Mouse (Mus musculus) midbrain, embryonic 15.5 days (tissue): ENCODE results near the gene Bach2. TPM values are rescaled to one million over a fixed set of nuclear protein-coding genes. Genes with fewer than 3 reads are reported as not detected.

Experiments
- ATAC-seq: fragments of 200-750 bp; cut with Nextera tagmentation; replicated peaks from 2 replicates; pipeline ENCODE4 v1.8.0; 2017; ENCODE audit warnings: moderate TSS enrichment
- H3K27ac ChIP-seq: fragments of 300-500 bp; sonication (generic); 2 replicates; pipeline ENCODE4 v1.5.1; 2015; ENCODE audit warnings: mild to moderate bottlenecking, inconsistent platforms
- H3K27me3 ChIP-seq: fragments of 300-500 bp; sonication (generic); replicated peaks from 2 replicates; pipeline ENCODE4 v1.6.1; 2015; ENCODE audit warnings: inconsistent platforms
- H3K36me3 ChIP-seq: fragments of 300-500 bp; sonication (generic); replicated peaks from 2 replicates; pipeline ENCODE4 v1.6.1; 2015; ENCODE audit warnings: inconsistent platforms
- H3K4me1 ChIP-seq: fragments of 300-500 bp; sonication (generic); 2 replicates; pipeline ENCODE4 v1.6.1; 2015; ENCODE audit warnings: inconsistent platforms
- H3K4me2 ChIP-seq: fragments of 300-500 bp; sonication (generic); 2 replicates; pipeline ENCODE4 v1.6.1; 2015; ENCODE audit warnings: inconsistent platforms, mild to moderate bottlenecking, moderate library complexity
- H3K4me3 ChIP-seq: fragments of 300-500 bp; sonication (generic); 2 replicates; pipeline ENCODE4 v1.5.1; 2015; ENCODE audit warnings: mild to moderate bottlenecking, inconsistent platforms
- H3K9ac ChIP-seq: fragments of 300-500 bp; sonication (generic); 2 replicates; pipeline ENCODE4 v1.6.1; 2015; ENCODE audit warnings: mild to moderate bottlenecking, inconsistent platforms
- H3K9me3 ChIP-seq: fragments of 300-500 bp; sonication (generic); 2 replicates; pipeline ENCODE4 v1.6.1; 2016; ENCODE audit warnings: inconsistent platforms
- WGBS: fragments of 180-500 bp; shearing (Covaris S2); methylation state at CpG from one replicate; pipeline ENCODE4 v1.1.7; 2015; ENCODE audit warnings: mixed read lengths; 5-methylcytosine and 5-hydroxymethylcytosine counted together
- polyA plus RNA-seq: library from polyadenylated mRNA; unstranded; fragments of >200 nt; fragmentation: Nextera tagmentation; extraction: Ambion mirVana; gene quantifications from 2 replicates; pipeline ENCODE4 v1.2.1, GENCODE M21; 2015

Gene Bach2
- polyA plus RNA-seq, 1 experiment from 2014 or later: 22.3 TPM

GRCm38 (mm10) chr4:32421570-32421969 lies 183.0 kb downstream of the Bach2 start:
- Histone ChIP-seq H3K4me1 (peaks cover 6% of the 10 kb centered on the region), H3K27ac (no peak overlapping the region), H3K9me3 (no peaks in the 10 kb centered on the region), H3K4me2 (no peak overlapping the region), H3K4me3 (no peak overlapping the region), H3K27me3 (no peaks in the 10 kb centered on the region), H3K36me3 (no peaks in the 10 kb centered on the region), H3K9ac (no peak overlapping the region)
- ATAC-seq: no peak
- WGBS: 73% methylated on average over 8 of the region's 8 CpGs

- peaks cover 15% of the 10 kb centered on the region for H3K4me1 ChIP-seq
- H3K4me2 ChIP-seq: no peak overlapping the region
- 84% methylated on average over 4 of the region's 4 CpGs for whole genome bisulfite sequencing
- H3K9me3 ChIP-seq: no peaks in the 10 kb centered on the region
- H3K4me3 ChIP-seq: no peak overlapping the region
- no peaks in the 10 kb centered on the region for H3K36me3 ChIP-seq
- no peak overlapping the region for H3K27ac ChIP-seq
- no peak for ATAC-seq
- no peak overlapping the region for H3K9ac ChIP-seq
- H3K27me3 ChIP-seq: no peaks in the 10 kb centered on the region
Observed at GRCm38 (mm10) chr4:32422427-32422826, 183.8 kb downstream of the Bach2 start.

- WGBS: 91% methylated on average over 5 of the region's 5 CpGs
- Histone ChIP-seq H3K4me2 (no peak overlapping the region), H3K9me3 (no peaks in the 10 kb centered on the region), H3K4me3 (no peak overlapping the region), H3K9ac (no peak overlapping the region), H3K27ac (no peak overlapping the region), H3K36me3 (no peaks in the 10 kb centered on the region), H3K27me3 (no peaks in the 10 kb centered on the region), H3K4me1 (peaks cover 26% of the 10 kb centered on the region)
- ATAC-seq: no peak
Observed at GRCm38 (mm10) chr4:32423667-32424066, 185.1 kb downstream of the Bach2 start.

GRCm38 (mm10) chr4:32424434-32424833 lies 185.8 kb downstream of the Bach2 start:
- H3K9me3 ChIP-seq: no peaks in the 10 kb centered on the region
- ATAC-seq: no peak
- H3K4me3 ChIP-seq: no peak overlapping the region
- H3K27me3 ChIP-seq: no peaks in the 10 kb centered on the region
- no peak overlapping the region for H3K4me2 ChIP-seq
- H3K27ac ChIP-seq: no peak overlapping the region
- no peak overlapping the region for H3K9ac ChIP-seq
- H3K36me3 ChIP-seq: no peaks in the 10 kb centered on the region
- 84% methylated on average over 7 of the region's 7 CpGs for WGBS
- H3K4me1 ChIP-seq: peaks cover 32% of the 10 kb centered on the region

- peaks cover 34% of the 10 kb centered on the region for H3K4me1 ChIP-seq
Observed at GRCm38 (mm10) chr4:32425060-32425459, 186.5 kb downstream of the Bach2 start.

GRCm38 (mm10) chr4:32425641-32426040 lies 187.0 kb downstream of the Bach2 start:
- no peak overlapping the region for H3K4me2 ChIP-seq
- ATAC-seq: no peak
- peaks cover 38% of the 10 kb centered on the region for H3K4me1 ChIP-seq
- no peaks in the 10 kb centered on the region for H3K27me3 ChIP-seq
- no peak overlapping the region for H3K9ac ChIP-seq
- WGBS: 94% methylated on average over 3 of the region's 3 CpGs
- H3K9me3 ChIP-seq: no peaks in the 10 kb centered on the region
- no peaks in the 10 kb centered on the region for H3K36me3 ChIP-seq
- H3K27ac ChIP-seq: no peak overlapping the region
- H3K4me3 ChIP-seq: no peak overlapping the region

More at GRCm38 (mm10) chr4:32425060-32425459, 186.5 kb downstream of the Bach2 start:
- 78% methylated on average over 7 of the region's 7 CpGs for WGBS
- Histone ChIP-seq H3K4me3 (no peak overlapping the region), H3K9ac (no peak overlapping the region), H3K36me3 (no peaks in the 10 kb centered on the region), H3K4me2 (no peak overlapping the region), H3K9me3 (no peaks in the 10 kb centered on the region), H3K27ac (no peak overlapping the region), H3K27me3 (no peaks in the 10 kb centered on the region)
- no peak for ATAC-seq

- no peak overlapping the region; the same call in 1 of the 2 replicates for H3K4me2 ChIP-seq
- H3K9ac ChIP-seq: no peak overlapping the region
- peaks cover 51% of the 10 kb centered on the region for H3K4me1 ChIP-seq
- 75% methylated on average over 27 of the region's 27 CpGs for WGBS
- H3K4me3 ChIP-seq: no peak overlapping the region
- H3K9me3 ChIP-seq: no peaks in the 10 kb centered on the region
- peak overlapping the region; percentile 32 for H3K27ac ChIP-seq
- H3K36me3 ChIP-seq: no peaks in the 10 kb centered on the region
- no peaks in the 10 kb centered on the region for H3K27me3 ChIP-seq
- ATAC-seq: peak; percentile 45
Observed at GRCm38 (mm10) chr4:32426779-32427577, 188.4 kb downstream of the Bach2 start.

GRCm38 (mm10) chr4:32428738-32429137 lies 190.1 kb downstream of the Bach2 start:
- 63% methylated on average over 9 of the region's 9 CpGs for WGBS

GRCm38 (mm10) chr4:32430136-32430535 lies 191.5 kb downstream of the Bach2 start:
- no peak overlapping the region for H3K27ac ChIP-seq
- 79% methylated on average over 11 of the region's 11 CpGs for WGBS
- no peak overlapping the region for H3K4me2 ChIP-seq
- peaks cover 64% of the 10 kb centered on the region for H3K4me1 ChIP-seq
- H3K9ac ChIP-seq: no peak overlapping the region
- H3K36me3 ChIP-seq: no peaks in the 10 kb centered on the region
- ATAC-seq: no peak
- H3K27me3 ChIP-seq: no peaks in the 10 kb centered on the region
- no peaks in the 10 kb centered on the region for H3K9me3 ChIP-seq
- no peak overlapping the region for H3K4me3 ChIP-seq

More at GRCm38 (mm10) chr4:32428738-32429137, 190.1 kb downstream of the Bach2 start:
- 0 out of 2 replicates have a peak overlapping the region, but pooled peaks have one; percentile 32 for H3K27ac ChIP-seq
- peaks cover 62% of the 10 kb centered on the region for H3K4me1 ChIP-seq
- no peak overlapping the region for H3K4me2 ChIP-seq
- no peak overlapping the region for H3K4me3 ChIP-seq
- H3K9ac ChIP-seq: no peak overlapping the region
- no peaks in the 10 kb centered on the region for H3K27me3 ChIP-seq
- no peaks in the 10 kb centered on the region for H3K9me3 ChIP-seq
- ATAC-seq: no peak
- no peaks in the 10 kb centered on the region for H3K36me3 ChIP-seq

- no peaks in the 10 kb centered on the region for H3K36me3 ChIP-seq
- H3K9me3 ChIP-seq: no peaks in the 10 kb centered on the region
Observed at GRCm38 (mm10) chr4:32430981-32431380, 192.4 kb downstream of the Bach2 start.

GRCm38 (mm10) chr4:32432271-32432781 lies 193.7 kb downstream of the Bach2 start:
- Histone ChIP-seq H3K36me3 (no peaks in the 10 kb centered on the region), H3K9ac (no peak overlapping the region), H3K9me3 (no peaks in the 10 kb centered on the region), H3K4me3 (no peak overlapping the region), H3K4me2 (peak overlapping the region; percentile 0; the same call in 1 of the 2 replicates), H3K4me1 (peaks cover 56% of the 10 kb centered on the region), H3K27ac (0 out of 2 replicates have a peak overlapping the region, but pooled peaks have one; percentile 29), H3K27me3 (no peaks in the 10 kb centered on the region)
- peak; percentile 43; the same call in 1 of the 2 replicates for ATAC-seq
- 17% methylated on average over 10 of the region's 10 CpGs for WGBS

More at GRCm38 (mm10) chr4:32430981-32431380, 192.4 kb downstream of the Bach2 start:
- ATAC-seq: peak; percentile 26
- WGBS: 13% methylated on average over 7 of the region's 7 CpGs
- no peak overlapping the region for H3K9ac ChIP-seq
- peak overlapping the region; percentile 24 for H3K4me2 ChIP-seq
- H3K27me3 ChIP-seq: no peaks in the 10 kb centered on the region
- H3K4me3 ChIP-seq: no peak overlapping the region
- H3K27ac ChIP-seq: peak overlapping the region; percentile 47
- peaks cover 64% of the 10 kb centered on the region for H3K4me1 ChIP-seq

GRCm38 (mm10) chr4:32432945-32433344 lies 194.3 kb downstream of the Bach2 start:
- Histone ChIP-seq H3K27me3 (no peaks in the 10 kb centered on the region), H3K9me3 (no peaks in the 10 kb centered on the region), H3K36me3 (no peaks in the 10 kb centered on the region), H3K27ac (no peak overlapping the region), H3K4me3 (no peak overlapping the region), H3K4me1 (peaks cover 50% of the 10 kb centered on the region), H3K9ac (no peak overlapping the region), H3K4me2 (no peak overlapping the region)
- 22% methylated on average over 6 of the region's 6 CpGs for WGBS
- ATAC-seq: no peak
